ENCODE assay signal across 8 mouse cellular contexts in genomic region chr10:81383802-81384604, GRCm38 (mm10). TPM values are rescaled to one million over a fixed set of nuclear protein-coding genes. Genes with fewer than 3 reads are reported as not detected.
DNase-seq lines count a peak whose midpoint lies in the region; ATAC-seq and TF ChIP-seq lines count a peak whose summit lies in the region.

Dohh (plus strand) TSS chr10:81384428.
Gm48551 (plus strand) TSS chr10:81384466.

- peak; percentile 67; the same call in 1 of the 2 replicates for TF ChIP-seq POLR2A in brain, embryonic 14.5 days (IDR thresholded peaks at IDR 0.05; ENCODE audit: borderline replicate concordance, extremely low read depth, insufficient read depth, insufficient read length, poor library complexity, severe bottlenecking)
- peak; percentile 84 for TF ChIP-seq POLR2A in liver, adult 2 months (IDR thresholded peaks at IDR 0.05; ENCODE audit: extremely low read depth, insufficient read depth, low read length)
- TF ChIP-seq POLR2A in myocyte (IDR thresholded peaks at IDR 0.05; ENCODE audit: insufficient read length, low read depth), result peak; percentile 87

- peak; percentile 100 for DNase-seq in brain, embryonic 14.5 days (ENCODE audit: low read depth)
- peak; percentile 97 for DNase-seq in liver, adult 2 months (ENCODE audit: extremely low read depth, low read depth, low spot score)
- DNase-seq in splenic B cell, adult 2 months (ENCODE audit: low read depth, low spot score), result peak; percentile 99

- no peaks in the 10 kb centered on the region for H3K27me3 ChIP-seq in C2C12 (ENCODE audit: control insufficient read depth, insufficient read depth, insufficient read length)
- no peaks in the 10 kb centered on the region for H3K27me3 ChIP-seq in erythroblast, embryonic 14.5 days (ENCODE audit: control insufficient read depth)
- no peaks in the 10 kb centered on the region for H3K27me3 ChIP-seq in heart, embryonic 11.5 days (ENCODE audit: control insufficient read depth, insufficient read depth, low read length)
- no peaks in the 10 kb centered on the region for H3K27me3 ChIP-seq in kidney, embryonic 16.5 days (ENCODE audit: insufficient read depth, low read length)
- no peaks in the 10 kb centered on the region for H3K27me3 ChIP-seq in liver, adult 2 months (ENCODE audit: control insufficient read depth, insufficient read depth, low read length)
- H3K27me3 ChIP-seq in myocyte (ENCODE audit: control insufficient read depth, insufficient read depth, insufficient read length), result no peaks in the 10 kb centered on the region
- H3K27me3 ChIP-seq in splenic B cell, adult 2 months (ENCODE audit: control insufficient read depth, insufficient read depth, low read length, poor library complexity, severe bottlenecking), result no peaks in the 10 kb centered on the region

- WGBS in heart, embryonic 11.5 days (ENCODE audit: insufficient replicate concordance), result 6% methylated on average over 52 of the region's 54 CpGs
- WGBS in kidney, embryonic 16.5 days, result 4% methylated on average over 51 of the region's 54 CpGs
- WGBS in liver, adult 2 months, result 3% methylated on average over 52 of the region's 54 CpGs

- ATAC-seq in heart, embryonic 11.5 days (replicated peaks; ENCODE audit: insufficient number of reproducible peaks, low FRiP score, low TSS enrichment), result peak; percentile 90
- peak; percentile 93 for ATAC-seq in kidney, embryonic 16.5 days (ENCODE audit: low FRiP score, low TSS enrichment)

- peak within 1 kb of the TSS; percentile 72 for H3K4me2 ChIP-seq in heart, embryonic 11.5 days
- peak within 1 kb of the TSS; percentile 94 for H3K4me2 ChIP-seq in kidney, embryonic 16.5 days (replicated peaks; ENCODE audit: low read depth, low read length)
- H3K4me2 ChIP-seq in myocyte (ENCODE audit: low read depth), result peak within 1 kb of the TSS; percentile 88

- TF ChIP-seq CTCF in C2C12 (IDR thresholded peaks at IDR 0.05; ENCODE audit: control insufficient read depth, insufficient read depth, insufficient read length), result no peak
- TF ChIP-seq CTCF in brain, embryonic 14.5 days (IDR thresholded peaks at IDR 0.05; ENCODE audit: borderline replicate concordance, extremely low read depth, insufficient read depth, insufficient read length), result no peak
- TF ChIP-seq CTCF in liver, adult 2 months (IDR thresholded peaks at IDR 0.05; ENCODE audit: low read depth, low read length), result no peak

- H3K4me3 ChIP-seq in C2C12 (ENCODE audit: insufficient read depth, poor library complexity, severe bottlenecking) (peak within 1 kb of the TSS; percentile 100), myocyte (peak within 1 kb of the TSS; percentile 95)
- peak within 1 kb of the TSS; percentile 73 for H3K4me3 ChIP-seq in erythroblast, embryonic 14.5 days (replicated peaks)
- H3K4me3 ChIP-seq in heart, embryonic 11.5 days (ENCODE audit: low read depth, low read length), result peak within 1 kb of the TSS; percentile 97
- peak within 1 kb of the TSS; percentile 94 for H3K4me3 ChIP-seq in kidney, embryonic 16.5 days (ENCODE audit: low read length)
- H3K4me3 ChIP-seq in liver, adult 2 months (ENCODE audit: insufficient read depth, low read depth, low read length), result peak within 1 kb of the TSS; percentile 88

- H3K79me3 ChIP-seq in C2C12 (ENCODE audit: low read depth), result peaks cover 25% of the 10 kb centered on the region

- peak within 1 kb of the TSS; percentile 86 for H3K27ac ChIP-seq in heart, embryonic 11.5 days (ENCODE audit: low read depth, low read length)
- H3K27ac ChIP-seq in kidney, embryonic 16.5 days (ENCODE audit: low read length), result peak within 1 kb of the TSS; percentile 85
- peak within 1 kb of the TSS; percentile 70 for H3K27ac ChIP-seq in liver, adult 2 months (replicated peaks; ENCODE audit: insufficient read depth, low read depth, low read length)

- peaks cover 28% of the 10 kb centered on the region for H3K36me3 ChIP-seq in C2C12 (ENCODE audit: control insufficient read depth, insufficient read depth)
- peaks cover 47% of the 10 kb centered on the region for H3K36me3 ChIP-seq in erythroblast, embryonic 14.5 days (ENCODE audit: control insufficient read depth)
- H3K36me3 ChIP-seq in heart, embryonic 11.5 days (ENCODE audit: control insufficient read depth, insufficient read depth, low read length), result peaks cover 23% of the 10 kb centered on the region
- peaks cover 26% of the 10 kb centered on the region for H3K36me3 ChIP-seq in kidney, embryonic 16.5 days (ENCODE audit: insufficient read depth, low read length)
- 0 out of 2 replicates have a peak, but pooled peaks cover 1% of the 10 kb centered on the region for H3K36me3 ChIP-seq in liver, adult 2 months (ENCODE audit: control insufficient read depth, insufficient read depth, low read length)
- H3K36me3 ChIP-seq in myocyte (ENCODE audit: control insufficient read depth, insufficient read depth), result peaks cover 12% of the 10 kb centered on the region
- peaks cover 3% of the 10 kb centered on the region; the same call in 1 of the 2 replicates for H3K36me3 ChIP-seq in splenic B cell, adult 2 months (ENCODE audit: control insufficient read depth, insufficient read depth, low read length, poor library complexity, severe bottlenecking)

- H3K79me2 ChIP-seq in C2C12 (ENCODE audit: control insufficient read depth, insufficient read depth) (peaks cover 33% of the 10 kb centered on the region), myocyte (ENCODE audit: control insufficient read depth, insufficient read depth) (peaks cover 16% of the 10 kb centered on the region)
- peaks cover 13% of the 10 kb centered on the region for H3K79me2 ChIP-seq in liver, adult 2 months (ENCODE audit: control insufficient read depth, insufficient read depth, low read length)

- H3ac ChIP-seq in C2C12 (ENCODE audit: control insufficient read depth, insufficient read length, low read depth) (peak within 1 kb of the TSS; percentile 89), myocyte (ENCODE audit: control insufficient read depth, insufficient read length) (peak within 1 kb of the TSS; percentile 55)

- peaks cover 82% of the 10 kb centered on the region for H3K4me1 ChIP-seq in erythroblast, embryonic 14.5 days (ENCODE audit: control insufficient read depth)
- peaks cover 26% of the 10 kb centered on the region for H3K4me1 ChIP-seq in heart, embryonic 11.5 days (ENCODE audit: control insufficient read depth, insufficient read depth, low read length)
- H3K4me1 ChIP-seq in kidney, embryonic 16.5 days (ENCODE audit: insufficient read depth, low read length), result peaks cover 14% of the 10 kb centered on the region
- H3K4me1 ChIP-seq in liver, adult 2 months (ENCODE audit: control insufficient read depth, insufficient read depth, low read length), result peaks cover 11% of the 10 kb centered on the region

- H3K9ac ChIP-seq in heart, embryonic 11.5 days (ENCODE audit: low read depth, low read length), result peak within 1 kb of the TSS; percentile 90
- peak within 1 kb of the TSS; percentile 89 for H3K9ac ChIP-seq in kidney, embryonic 16.5 days (replicated peaks; ENCODE audit: low read length)
- H3K9ac ChIP-seq in liver, adult 2 months (ENCODE audit: low read depth, low read length), result peak within 1 kb of the TSS; percentile 89

- H3K9me3 ChIP-seq in erythroblast, embryonic 14.5 days (ENCODE audit: control insufficient read depth, low read length), result no peaks in the 10 kb centered on the region
- H3K9me3 ChIP-seq in heart, embryonic 11.5 days (replicated peaks; ENCODE audit: control insufficient read depth, low read length), result no peaks in the 10 kb centered on the region
- no peaks in the 10 kb centered on the region for H3K9me3 ChIP-seq in kidney, embryonic 16.5 days (ENCODE audit: low read length)

TF ChIP-seq in C2C12, 6 proteins besides CTCF, POLR2A, EP300 and RAD21:
- TF ChIP-seq USF1 (IDR thresholded peaks at IDR 0.05; ENCODE audit: low read depth), result peak; percentile 100
- TF ChIP-seq MYOG (IDR thresholded peaks at IDR 0.05; ENCODE audit: control insufficient read depth, extremely low read depth, insufficient read length), result no peak
- no peak for TF ChIP-seq CEBPB (IDR thresholded peaks at IDR 0.05; ENCODE audit: low read depth)
- TF ChIP-seq MAX (IDR thresholded peaks at IDR 0.05), result peak; percentile 89
- no peak for TF ChIP-seq FOSL1 (IDR thresholded peaks at IDR 0.05; ENCODE audit: insufficient read depth, low read length, poor library complexity, severe bottlenecking)
- no peak for TF ChIP-seq MYOD1 (IDR thresholded peaks at IDR 0.05; ENCODE audit: control insufficient read depth, insufficient read length, low read depth)

TF ChIP-seq in myocyte, 11 proteins besides CTCF, POLR2A, EP300 and RAD21:
- peak in 1 of 3 experiments; percentile 35 for TF ChIP-seq MYOG (IDR thresholded peaks at IDR 0.05; ENCODE audit: control insufficient read depth in 1 of 3, insufficient read depth in 1 of 3, insufficient read length in 2 of 3, low read depth in 2 of 3)
- peak; percentile 99 for TF ChIP-seq USF1 (IDR thresholded peaks at IDR 0.05; ENCODE audit: low read depth)
- peak; percentile 17 for TF ChIP-seq REST (IDR thresholded peaks at IDR 0.05; ENCODE audit: insufficient read depth, insufficient read length)
- peak; percentile 84 for TF ChIP-seq SRF (IDR thresholded peaks at IDR 0.05; ENCODE audit: control insufficient read depth, insufficient read length, low read depth)
- peak; percentile 47 for TF ChIP-seq POLR2AphosphoS2 (IDR thresholded peaks at IDR 0.05; ENCODE audit: insufficient read length, low read depth)
- TF ChIP-seq MYOD1 (IDR thresholded peaks at IDR 0.05; ENCODE audit: control insufficient read depth in 1 of 3, insufficient read length in 2 of 3, low read depth in 2 of 3), result no peak
- TF ChIP-seq E2F4 (IDR thresholded peaks at IDR 0.05; ENCODE audit: insufficient read depth), result no peak

RNA-seq across cellular contexts. Expression of gene Dohh, which starts in this region (rescaled TPM):
- polyA plus RNA-seq in C2C12 (2012; fragmentation: generic; extraction: Trizol) (148 TPM), myocyte (2012; fragmentation: generic; extraction: Trizol) (103 TPM)
- polyA plus RNA-seq in brain, embryonic 14.5 days (2012; rRNA removed), result 64.0 and 67.4 TPM in 2 replicates
- 29.2 and 34.1 TPM in 2 replicates for polyA plus RNA-seq in erythroblast, embryonic 14.5 days (2012)
- polyA plus RNA-seq in heart, embryonic 11.5 days (2014; fragmentation: Nextera tagmentation; extraction: Ambion mirVana), result 47.5 and 61.4 TPM in 2 replicates
- polyA plus RNA-seq in kidney, embryonic 16.5 days (2015; fragmentation: Nextera tagmentation; extraction: Ambion mirVana), result 87.6 and 104 TPM in 2 replicates
- total RNA-seq in liver, adult 2 months (2014; rRNA removed), result 39.7 and 53.8 TPM in 2 replicates
- 42.6 and 49.7 TPM in 2 replicates for polyA plus RNA-seq in liver, adult 2 months (2012; rRNA removed)

RNA-seq across cellular contexts. Expression of gene Gm48551, which starts in this region (rescaled TPM):
- polyA plus RNA-seq in C2C12 (2012; fragmentation: generic; extraction: Trizol), result 1.7 TPM
- polyA plus RNA-seq in brain, embryonic 14.5 days (2012; rRNA removed), result 6.8 and 9.6 TPM in 2 replicates
- polyA plus RNA-seq in erythroblast, embryonic 14.5 days (2012), result 0.08 and 0.20 TPM in 2 replicates
- 1.4 and 2.9 TPM in 2 replicates for polyA plus RNA-seq in heart, embryonic 11.5 days (2014; fragmentation: Nextera tagmentation; extraction: Ambion mirVana)
- 5.0 and 5.2 TPM in 2 replicates for polyA plus RNA-seq in kidney, embryonic 16.5 days (2015; fragmentation: Nextera tagmentation; extraction: Ambion mirVana)
- total RNA-seq in liver, adult 2 months (2014; rRNA removed), result 2.4 TPM in 1 of 2 replicates, not detected in the other
- 0.32 and 0.44 TPM in 2 replicates for polyA plus RNA-seq in liver, adult 2 months (2012; rRNA removed)
- 1.7 TPM for polyA plus RNA-seq in myocyte (2012; fragmentation: generic; extraction: Trizol)

Comparison
In these comparisons a context has a peak if more than half of its experiments do, and no peak if none do; other contexts are left out.
1. Peak in every context shown above with its lines: DNase-seq, ATAC-seq, H3K4me3 ChIP-seq and H3K27ac ChIP-seq.